Mouse (Mus musculus) thymus, adult 2 months (tissue): ENCODE measurements around the gene Phc1. TPM values are rescaled to one million over a fixed set of nuclear protein-coding genes. Genes with fewer than 3 reads are reported as not detected.
"Not testable (repeated sequence)": the region's sequence is repeated elsewhere in the genome, so short reads cannot be mapped to it uniquely, and the experiment has no call there.

Source experiments
- DNase-seq: peaks from one replicate; pipeline ENCODE4 v3.0.0; 2021
- H3K27ac ChIP-seq: fragments of 200-500 bp; 2 replicates; pipeline ENCODE4 v1.5.1; 2012; ENCODE audit warnings: low read length, control low read depth; ENCODE audit not compliant: control insufficient read depth, insufficient read depth
- H3K27me3 ChIP-seq: fragments of 200-500 bp; 2 replicates; pipeline ENCODE4 v1.6.1; 2012; ENCODE audit warnings: mild to moderate bottlenecking, low read length, moderate library complexity, mixed read lengths; ENCODE audit not compliant: control insufficient read depth, insufficient read depth
- H3K36me3 ChIP-seq: fragments of 200-500 bp; 2 replicates; pipeline ENCODE4 v1.6.1; 2012; ENCODE audit warnings: mild to moderate bottlenecking, low read length, moderate library complexity; ENCODE audit not compliant: control insufficient read depth, insufficient read depth
- H3K4me1 ChIP-seq: fragments of 200-500 bp; replicated peaks from 2 replicates; pipeline ENCODE4 v1.6.1; 2012; ENCODE audit warnings: low read length; ENCODE audit not compliant: control insufficient read depth, insufficient read depth
- H3K4me3 ChIP-seq: fragments of 200-500 bp; 2 replicates; pipeline ENCODE4 v1.5.1; 2012; ENCODE audit warnings: mild to moderate bottlenecking, low read length, control low read depth, moderate library complexity; ENCODE audit not compliant: control insufficient read depth, insufficient read depth
- CTCF ChIP-seq: fragments of 200-500 bp; IDR thresholded peaks from 2 replicates; pipeline ENCODE4 v1.5.1; 2012; ENCODE audit warnings: mild to moderate bottlenecking, control low read depth, low read length, moderate library complexity, borderline replicate concordance; ENCODE audit not compliant: control insufficient read depth, poor library complexity, insufficient read depth; ENCODE audit errors: extremely low read depth
- POLR2A ChIP-seq: fragments of 200-500 bp; IDR thresholded peaks from 2 replicates; pipeline ENCODE4 v1.6.1; 2012; ENCODE audit warnings: mild to moderate bottlenecking, low read length, control low read depth, moderate library complexity; ENCODE audit not compliant: control insufficient read depth, poor library complexity, insufficient read depth; ENCODE audit errors: extremely low read depth
- WGBS: fragments of 180-500 bp; shearing (Covaris S2); methylation state at CpG from one replicate; pipeline ENCODE4 v1.1.7; 2018; 5-methylcytosine and 5-hydroxymethylcytosine counted together
- polyA plus RNA-seq: library from polyadenylated mRNA; depleted of rRNA; stranded (reverse); fragments of >200 nt; gene quantifications from 2 replicates; pipeline ENCODE4 v1.2.3, GENCODE M21; 2012; rRNA removed

The Phc1 gene
- polyA plus RNA-seq, result 107 TPM in 2 replicates

DNA sequence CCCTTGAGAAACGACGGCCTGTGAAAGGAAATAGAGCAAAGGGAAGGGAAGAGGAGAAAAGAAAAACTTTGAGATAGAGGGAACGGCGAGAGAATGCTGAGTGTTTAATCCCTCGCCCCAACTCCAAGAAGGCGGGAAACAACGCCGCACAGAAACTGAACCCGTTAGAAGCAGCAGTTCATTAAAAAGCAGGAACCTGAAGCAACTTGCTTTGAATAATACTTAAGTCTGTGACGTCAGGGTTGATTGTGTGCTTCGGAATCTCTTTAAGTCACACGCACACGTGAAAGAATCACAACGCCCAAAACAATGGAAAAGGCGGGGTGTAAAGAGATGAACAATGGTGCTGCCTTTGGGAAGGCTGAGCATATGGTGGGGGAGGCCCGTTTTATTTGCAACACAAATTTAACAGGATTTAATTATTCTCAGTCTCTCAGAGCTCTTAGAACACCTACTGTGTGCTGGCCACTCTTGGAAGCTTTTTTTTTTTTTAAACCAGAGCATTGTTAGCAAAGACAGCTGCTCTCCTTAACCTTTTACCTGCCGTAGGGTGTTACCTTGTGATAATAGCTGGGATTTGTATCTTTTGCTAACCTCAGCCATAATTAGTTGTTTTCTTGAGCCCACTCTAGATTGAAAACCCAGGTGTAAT is at the start of gene Phc1:
TSS of gene Phc1 (minus strand) at position 213 of the 652 bp plus-strand sequence.
- WGBS, result 5% methylated on average over 17 of the region's 17 CpGs
- peak within 1 kb of the TSS; percentile 87 for H3K4me3 ChIP-seq
- H3K27ac ChIP-seq, result peak within 1 kb of the TSS; percentile 91
- no peaks in the 10 kb centered on the region for H3K4me1 ChIP-seq
- TF ChIP-seq POLR2A (no peak), CTCF (no peak)
- H3K27me3 ChIP-seq, result no peaks in the 10 kb centered on the region
- no peaks in the 10 kb centered on the region for H3K36me3 ChIP-seq
- no peak for DNase-seq

DNA sequence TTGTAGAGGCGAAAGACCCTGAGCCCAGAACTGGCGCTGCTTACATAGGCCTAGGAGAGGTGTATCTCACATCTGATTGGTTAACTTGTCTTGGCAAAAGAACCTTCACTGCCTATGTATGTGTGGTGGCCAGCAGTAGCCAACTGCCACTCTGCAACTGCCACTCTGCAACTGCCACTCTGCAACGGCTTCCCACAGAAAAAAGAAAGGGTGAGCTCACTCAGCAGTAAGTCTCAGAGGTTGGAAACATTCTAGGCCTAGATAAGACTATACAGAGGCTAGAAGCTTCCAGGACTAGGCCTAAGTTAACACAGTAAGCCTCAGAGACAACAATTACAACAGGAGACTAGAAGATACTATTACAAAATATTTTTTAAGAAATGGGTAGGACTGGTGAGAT is 49.6 kb upstream of the Phc1 start:
- not testable (repeated sequence) for H3K4me3 ChIP-seq, H3K36me3 ChIP-seq, DNase-seq, H3K27ac ChIP-seq, H3K4me1 ChIP-seq, H3K27me3 ChIP-seq
- 80% methylated on average over 3 of the region's 3 CpGs for WGBS

DNA sequence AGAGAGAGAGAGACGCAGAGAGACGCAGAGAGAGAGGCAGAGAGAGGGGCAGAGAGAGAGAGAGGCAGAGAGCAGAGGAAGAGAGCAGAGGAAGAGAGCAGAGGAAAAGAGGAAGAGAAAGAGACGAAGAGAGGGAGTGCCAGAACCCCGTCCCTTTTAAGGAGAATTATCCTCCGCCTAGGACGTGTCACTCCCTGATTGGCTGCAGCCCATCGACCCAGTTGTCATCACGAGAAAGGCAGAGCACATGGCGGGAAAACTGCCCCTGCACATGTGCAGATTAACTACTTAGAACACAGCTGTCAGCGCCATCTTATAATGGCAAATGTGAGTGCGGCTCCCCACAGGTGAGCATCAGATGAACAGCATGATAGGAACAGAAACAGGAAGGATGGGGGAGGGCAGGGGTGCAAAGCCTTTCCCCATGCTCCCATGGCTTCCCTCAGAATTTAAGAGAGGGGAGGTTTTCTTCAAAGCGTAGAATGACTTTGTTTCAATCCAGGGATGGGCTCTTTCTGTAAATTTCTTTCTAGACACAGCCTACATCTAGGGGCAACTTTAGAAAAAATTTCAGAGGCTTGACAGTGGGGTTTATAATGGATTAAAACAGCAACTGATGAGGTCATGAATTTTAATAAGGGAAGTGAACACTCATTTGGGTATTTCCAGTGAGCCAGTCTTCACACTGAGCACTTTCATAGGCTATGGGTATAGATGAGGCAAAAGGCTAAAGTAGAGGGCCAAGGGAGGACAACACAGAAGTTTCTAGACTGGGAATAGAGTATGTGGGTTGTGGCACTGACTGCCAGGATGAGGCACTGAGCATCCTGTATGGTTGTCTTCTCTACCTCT is 47.0 kb upstream of the Phc1 start:
- H3K27me3 ChIP-seq, DNase-seq, H3K36me3 ChIP-seq, H3K4me3 ChIP-seq, H3K4me1 ChIP-seq, H3K27ac ChIP-seq: not testable (repeated sequence)
- WGBS, result 74% methylated on average over 12 of the region's 12 CpGs

DNA sequence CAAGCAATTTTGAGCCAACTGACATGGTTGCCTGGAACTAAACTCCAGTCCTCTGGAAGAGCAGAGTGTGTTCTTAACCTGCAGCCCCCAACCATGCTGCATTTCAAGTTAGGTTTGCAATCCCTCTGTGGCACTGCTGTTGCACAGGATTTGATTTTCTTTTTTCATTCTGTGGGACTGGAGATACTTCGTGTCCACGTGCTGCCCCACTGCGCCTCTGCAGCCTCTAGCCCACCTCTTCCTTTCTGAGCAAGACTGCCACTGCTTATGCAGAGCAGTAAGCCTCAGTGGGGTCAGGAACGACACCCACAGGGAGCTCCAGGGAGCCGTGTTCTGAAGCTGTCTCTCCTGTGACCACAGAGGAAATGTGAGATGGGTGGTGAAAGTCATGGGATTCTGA is 45.4 kb upstream of the Phc1 start:
- no peak overlapping the region for H3K4me3 ChIP-seq
- no peak for TF ChIP-seq CTCF
- TF ChIP-seq POLR2A, result no peak
- DNase-seq, result no peak
- no peaks in the 10 kb centered on the region for H3K4me1 ChIP-seq
- WGBS, result 49% methylated on average over 5 of the region's 5 CpGs
- no peaks in the 10 kb centered on the region for H3K27me3 ChIP-seq
- H3K27ac ChIP-seq, result no peak overlapping the region
- H3K36me3 ChIP-seq, result no peaks in the 10 kb centered on the region

DNA sequence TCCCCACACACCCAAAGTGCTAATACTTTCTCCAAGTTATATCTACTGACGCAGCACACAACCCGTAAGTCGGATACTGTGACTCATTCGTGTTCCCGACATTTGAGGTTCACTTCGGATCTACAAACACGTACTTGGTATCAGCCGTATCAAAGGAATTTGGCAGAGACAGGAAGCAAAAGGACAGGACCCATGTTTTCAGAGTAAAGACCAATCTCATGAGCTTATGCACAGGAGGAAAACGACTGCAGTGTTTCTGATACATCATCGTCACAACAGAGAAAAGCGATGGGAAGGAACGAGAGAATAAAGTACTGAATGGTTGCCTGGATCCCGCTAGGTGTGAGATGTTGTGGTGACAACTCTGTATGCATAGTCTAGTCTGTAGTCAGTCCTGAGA is 44.5 kb upstream of the Phc1 start:
- DNase-seq, result no peak
- Histone ChIP-seq H3K36me3 (no peaks in the 10 kb centered on the region), H3K4me1 (no peaks in the 10 kb centered on the region), H3K4me3 (no peak overlapping the region), H3K27me3 (no peaks in the 10 kb centered on the region), H3K27ac (no peak overlapping the region)
- TF ChIP-seq CTCF, result no peak
- WGBS, result 95% methylated on average over 13 of the region's 13 CpGs

DNA sequence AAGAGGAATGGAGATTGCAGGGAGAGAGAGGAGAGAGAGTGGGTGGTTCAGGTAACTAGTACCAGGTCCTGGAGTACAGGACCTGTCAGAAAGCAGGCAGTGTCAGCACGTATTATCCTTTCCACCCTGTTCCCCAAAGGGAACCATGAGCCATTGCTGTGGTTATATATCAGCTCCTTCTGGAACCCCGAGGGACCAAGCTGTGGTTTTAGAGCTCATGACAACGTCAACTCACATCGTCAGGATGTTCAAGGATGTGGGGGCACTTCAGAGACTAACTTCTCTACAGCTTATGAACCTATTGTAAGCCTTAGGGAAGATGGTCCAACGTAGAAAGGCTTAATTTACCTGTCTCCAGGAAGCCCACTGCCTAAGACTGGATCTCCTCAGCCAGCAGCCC is 42.9 kb upstream of the Phc1 start:
- WGBS, result 56% methylated on average over 5 of the region's 5 CpGs
- Histone ChIP-seq H3K4me3 (no peak overlapping the region), H3K36me3 (no peaks in the 10 kb centered on the region), H3K27ac (no peak overlapping the region), H3K27me3 (no peaks in the 10 kb centered on the region), H3K4me1 (no peaks in the 10 kb centered on the region)
- DNase-seq, result no peak
- no peak for TF ChIP-seq CTCF
- TF ChIP-seq POLR2A, result no peak

DNA sequence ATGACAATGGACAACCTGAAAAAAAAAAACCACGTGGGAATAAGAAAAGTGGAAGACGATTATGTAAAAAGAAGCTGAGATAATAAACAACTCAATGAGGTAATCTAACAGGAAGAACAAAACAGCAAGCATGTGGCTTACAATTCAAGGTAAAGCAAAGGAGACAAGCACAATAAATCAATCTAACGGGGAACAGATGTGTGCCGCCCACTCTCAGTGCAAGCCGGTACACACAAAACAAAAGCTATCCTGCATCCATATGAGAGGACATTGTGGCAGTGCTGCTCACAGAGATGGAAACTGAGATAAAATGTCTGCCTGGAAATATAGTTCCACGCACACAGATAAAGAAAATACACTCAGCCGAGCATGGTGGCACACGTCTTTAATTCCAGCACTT is 41.7 kb upstream of the Phc1 start:
- Histone ChIP-seq H3K27me3 (no peaks in the 10 kb centered on the region), H3K4me1 (no peaks in the 10 kb centered on the region), H3K4me3 (no peak overlapping the region), H3K36me3 (no peaks in the 10 kb centered on the region), H3K27ac (no peak overlapping the region)
- TF ChIP-seq POLR2A (no peak), CTCF (no peak)
- WGBS, result 82% methylated on average over 8 of the region's 8 CpGs
- DNase-seq, result no peak
